Mouse (Mus musculus): ENCODE measurements around the gene Brox.

DNA sequence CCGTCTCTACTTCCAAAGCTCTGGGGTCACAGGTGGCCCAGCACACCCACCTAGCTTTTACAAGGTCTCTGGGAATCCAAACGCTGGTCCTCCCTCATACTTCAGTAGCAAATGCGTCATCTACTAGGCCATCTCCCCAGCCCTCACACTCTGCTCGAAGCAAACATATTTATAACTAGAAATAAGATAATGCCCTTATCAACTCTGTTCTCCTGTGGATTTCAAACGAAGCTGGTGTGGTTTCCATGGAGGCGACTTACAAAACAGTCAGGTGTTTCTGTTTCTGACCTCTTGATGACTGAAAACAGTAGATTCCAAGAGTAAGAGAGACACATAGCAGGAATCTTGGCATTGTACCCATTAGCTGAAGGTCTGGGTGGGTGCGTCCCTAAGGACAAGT is 69.6 kb downstream of the Brox start:
- TF ChIP-seq POLR2A (IDR thresholded peaks at IDR 0.05; ENCODE audit: insufficient read depth, low read depth, low read length), result no peak
- TF ChIP-seq EP300 (IDR thresholded peaks at IDR 0.05; ENCODE audit: insufficient read depth, low read depth, low read length), result no peak
- TF ChIP-seq CTCF (IDR thresholded peaks at IDR 0.05), result no peak
